Mouse (Mus musculus) CH12F3 (cell line): ENCODE data around the gene Thap7.

Experiments used
- in situ Hi-C: fragments of 300-500 bp; cut with MboI; formaldehyde crosslinking; loops from 2 replicates; pipeline ENCODE4 v1.14.3; 2020; ENCODE audit warnings: low sequenced_read_pairs

Thap7 gene

DNA sequence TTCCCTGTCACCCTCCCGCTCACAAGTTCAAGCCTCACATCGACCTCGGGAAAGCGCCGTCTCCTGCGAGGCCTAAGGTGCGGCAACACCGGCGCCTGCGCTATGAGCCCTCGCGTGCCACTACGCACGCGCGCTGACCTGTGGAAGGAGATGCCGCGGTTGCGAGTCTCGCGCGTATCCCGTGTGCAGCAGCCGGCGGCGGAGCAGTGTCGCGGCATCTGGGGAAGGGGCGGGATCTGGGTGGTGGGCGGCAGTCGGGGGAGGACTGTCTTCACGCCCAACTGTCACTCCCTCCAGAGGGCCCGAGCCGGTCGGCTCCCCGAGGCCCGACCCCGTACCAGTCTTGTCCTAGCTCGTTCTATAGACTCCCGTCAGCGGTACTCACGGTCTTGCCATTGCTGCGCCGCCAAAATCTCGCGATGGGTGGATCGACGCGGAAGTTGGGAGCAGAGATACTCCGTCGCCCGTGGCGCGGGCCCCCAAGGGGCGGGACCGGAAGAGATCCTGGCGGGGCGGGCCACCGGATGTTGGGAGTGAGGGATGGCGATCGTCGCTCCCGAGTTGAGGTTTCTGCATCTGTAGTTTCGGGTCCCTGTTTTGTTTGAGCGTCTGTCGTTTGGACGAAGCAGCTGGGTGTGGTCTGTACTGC is at the start of gene Thap7:
Gene Thap7, minus strand, starts transcription at position 497 of the 649 bp plus-strand sequence.
- in situ Hi-C loops, result no loop called here

- in situ Hi-C loops, result no loop called here
Observed at GRCm38 (mm10) chr16:17576825-17577215, 45.9 kb upstream of the Thap7 start.

GRCm38 (mm10) chr16:17575870-17576824 is 45.2 kb upstream of the Thap7 start:
- in situ Hi-C loops, result no loop called here

GRCm38 (mm10) chr16:17566186-17566585 is 35.2 kb upstream of the Thap7 start:
- in situ Hi-C loops, result no loop called here

GRCm38 (mm10) chr16:17564771-17565170 is 33.8 kb upstream of the Thap7 start:
- in situ Hi-C loops, result no loop called here

GRCm38 (mm10) chr16:17564221-17564620 is 33.3 kb upstream of the Thap7 start:
- in situ Hi-C loops, result no loop called here

GRCm38 (mm10) chr16:17563580-17563979 is 32.6 kb upstream of the Thap7 start:
- in situ Hi-C loops, result no loop called here

DNA sequence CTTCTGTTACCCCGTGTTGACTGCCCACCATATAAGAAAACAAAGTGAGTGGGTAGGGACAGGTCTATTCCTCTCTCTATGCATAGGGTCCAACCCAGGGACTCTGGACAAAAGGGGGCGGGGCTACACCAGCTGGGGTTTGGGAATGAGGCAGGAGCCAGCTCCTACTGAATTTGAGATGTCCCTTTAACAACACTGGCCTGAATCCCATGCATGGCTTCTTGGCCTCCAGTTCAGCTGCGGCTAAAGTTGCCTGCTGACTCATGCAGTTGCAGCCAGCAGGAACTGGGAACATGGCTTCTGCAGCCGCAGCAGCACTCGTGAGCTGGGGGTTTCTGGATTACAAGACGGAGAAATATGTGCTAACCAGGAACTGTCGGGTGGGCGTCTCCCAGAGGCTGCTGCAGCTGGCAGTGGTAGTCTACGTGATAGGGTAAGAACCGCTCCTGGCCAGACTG is 30.8 kb upstream of the Thap7 start, which contains the start of gene P2rx6:
Gene P2rx6, plus strand, starts transcription at position 135 of the 458 bp plus-strand sequence.
- in situ Hi-C loops, result no loop called here

GRCm38 (mm10) chr16:17561128-17561750 is 30.3 kb upstream of the Thap7 start, which contains the start of gene Lrrc74b:
Lrrc74b (minus strand) TSS chr16:17561247.
- in situ Hi-C loops, result no loop called here

GRCm38 (mm10) chr16:17559396-17560027 is 28.6 kb upstream of the Thap7 start:
- in situ Hi-C loops, result loop anchor here (10.0 kb wide), 1 partner anchor 55 kb away; the partner anchor contains the start of gene Smpd4

- in situ Hi-C loops, result loop anchor here (10.0 kb wide), 1 partner anchor 56 kb away; the partner anchor contains the start of gene Smpd4
Observed at GRCm38 (mm10) chr16:17558811-17559210, 27.9 kb upstream of the Thap7 start.

DNA sequence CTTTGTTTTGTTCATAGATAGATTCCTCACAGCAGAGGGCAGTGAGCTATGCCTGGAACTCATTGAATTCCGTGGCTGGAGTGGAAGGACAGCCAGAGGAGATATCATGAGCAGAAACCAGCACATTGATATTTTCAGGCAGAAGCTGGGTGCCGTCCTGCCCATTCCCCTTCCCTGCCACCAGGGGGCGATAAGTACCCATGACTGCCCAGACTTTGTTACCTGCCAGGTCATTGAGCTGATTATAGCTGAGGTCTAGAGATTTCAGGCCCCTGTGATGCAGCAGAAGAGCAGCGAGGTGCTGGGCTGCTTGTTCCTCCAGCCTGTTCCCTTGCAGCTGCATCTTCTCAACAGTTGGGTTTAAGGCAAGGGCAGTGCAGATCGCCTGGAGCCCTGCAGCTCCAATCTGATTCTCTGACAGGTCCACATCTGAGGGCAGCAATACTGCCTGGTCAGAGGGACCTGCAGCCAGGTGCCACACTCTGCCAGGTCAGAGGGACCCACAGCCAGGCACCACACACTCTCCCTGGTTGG is 27.1 kb upstream of the Thap7 start:
- in situ Hi-C loops, result loop anchor here (10.0 kb wide), 1 partner anchor 57 kb away; the partner anchor contains the start of gene Smpd4

GRCm38 (mm10) chr16:17556907-17557306 is 26.0 kb upstream of the Thap7 start:
- in situ Hi-C loops, result loop anchor here (10.0 kb wide), 1 partner anchor 58 kb away; the partner anchor contains the start of gene Smpd4

DNA sequence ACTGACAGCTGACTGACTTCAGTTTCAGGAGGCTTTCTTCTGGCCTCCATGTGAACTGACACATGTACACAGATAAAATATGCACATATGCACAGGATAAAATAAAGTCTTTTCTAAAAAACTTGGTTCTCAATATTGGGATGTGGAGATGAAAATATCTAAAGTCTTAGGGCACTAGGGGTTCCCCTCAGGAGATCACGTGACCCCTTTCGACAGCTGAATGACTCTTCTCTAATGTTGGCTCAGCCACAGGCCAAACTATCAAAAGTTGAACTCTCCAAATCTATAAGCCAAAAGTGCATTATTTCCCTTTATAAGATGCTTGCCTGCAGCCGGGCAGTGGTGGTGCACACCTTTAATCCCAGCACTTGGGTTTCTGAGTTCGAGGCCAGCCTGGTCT is 25.2 kb upstream of the Thap7 start:
- in situ Hi-C loops, result loop anchor here (10.0 kb wide), 1 partner anchor 59 kb away; the partner anchor contains the start of gene Smpd4

DNA sequence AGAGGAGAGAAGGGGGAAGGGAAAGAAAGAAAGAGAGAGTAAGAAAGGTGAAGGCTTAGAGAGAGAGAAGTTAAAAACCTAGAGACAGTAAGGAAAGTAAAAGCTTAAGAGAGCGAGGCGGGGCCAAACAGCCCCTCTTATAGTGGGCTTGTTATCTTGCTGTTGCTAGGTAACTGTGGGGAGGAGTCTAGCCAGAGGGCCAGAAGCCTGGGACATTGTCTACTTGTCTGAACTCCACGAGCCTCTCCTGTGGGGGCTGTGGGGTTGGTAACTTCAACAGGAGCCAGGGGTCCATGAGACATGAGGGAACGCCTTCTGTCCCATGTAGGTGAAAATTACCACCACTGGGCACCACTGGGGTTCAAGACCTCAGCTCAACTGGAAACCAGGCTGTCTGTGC is 23.8 kb upstream of the Thap7 start:
- in situ Hi-C loops, result loop anchor here (10.0 kb wide), 1 partner anchor 60 kb away; the partner anchor contains the start of gene Smpd4

DNA sequence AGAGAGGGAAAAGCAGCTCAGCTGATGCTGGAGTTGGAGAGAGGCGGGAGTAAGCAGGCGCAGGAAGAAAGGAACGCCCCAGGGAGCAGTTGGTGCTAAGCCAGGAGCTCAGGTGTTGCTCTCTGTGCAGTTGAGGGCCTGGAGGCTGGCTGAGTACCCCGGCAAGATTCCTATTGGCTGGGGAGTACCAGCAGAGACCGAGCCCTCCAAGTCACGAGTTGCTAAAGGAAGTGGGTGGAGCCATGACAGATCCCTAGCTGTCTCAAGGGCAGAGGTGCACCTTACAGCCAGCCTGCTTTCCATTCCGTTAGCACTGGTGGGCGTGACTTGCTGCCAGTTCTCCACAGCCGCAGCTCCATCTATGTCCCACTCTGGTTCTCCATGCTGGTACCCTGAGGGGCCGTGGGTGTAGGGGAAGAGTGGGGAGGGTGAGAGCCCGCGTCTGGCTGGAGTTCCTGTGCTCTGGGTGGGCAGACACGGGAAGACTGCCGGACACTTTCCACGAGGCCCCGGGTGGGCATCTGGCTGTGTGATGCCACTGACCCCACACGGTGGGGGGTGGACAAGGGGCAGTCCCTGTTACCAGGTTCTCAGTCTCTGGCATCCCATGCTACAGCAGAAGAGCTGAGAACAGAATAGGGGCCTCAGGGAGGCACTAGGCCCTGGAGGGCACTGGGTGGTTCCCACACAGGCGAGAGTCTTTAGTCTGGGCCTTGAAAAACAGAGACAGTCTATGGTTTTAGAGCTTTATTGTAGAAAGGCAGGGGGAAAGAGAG is 23.2 kb upstream of the Thap7 start:
- in situ Hi-C loops, result loop anchor here (10.0 kb wide), 1 partner anchor 61 kb away; the partner anchor contains the start of gene Smpd4

- in situ Hi-C loops, result loop anchor here (10.0 kb wide), 1 partner anchor 62 kb away; the partner anchor contains the start of gene Smpd4
Observed at GRCm38 (mm10) chr16:17552837-17553236, 21.9 kb upstream of the Thap7 start.

- in situ Hi-C loops, result no loop called here
Observed at GRCm38 (mm10) chr16:17542632-17543031, 11.7 kb upstream of the Thap7 start.

DNA sequence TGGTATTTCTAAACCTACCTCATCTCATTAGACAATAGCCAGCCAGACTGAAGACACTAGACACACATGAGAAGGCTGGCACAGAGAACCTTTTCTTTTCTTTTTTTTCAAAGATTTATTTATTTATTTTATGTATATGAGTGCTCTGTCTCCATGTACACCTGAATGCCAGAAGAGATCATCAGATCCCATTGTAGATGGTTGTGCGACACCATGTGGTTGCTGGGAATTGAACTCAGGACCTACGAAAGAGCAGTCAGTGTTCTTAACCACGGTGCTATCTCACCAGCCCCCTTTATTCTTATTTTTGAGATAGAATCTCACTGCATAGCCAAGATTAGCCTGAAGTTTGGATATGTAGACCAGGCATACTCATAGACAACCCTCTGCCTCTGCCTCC is 5.6 kb upstream of the Thap7 start:
- in situ Hi-C loops, result no loop called here
